16 mouse cellular contexts compared by ENCODE assay signal in genomic region chr6:101921686-101922085, GRCm38 (mm10).
"Had no signal": no experiment of that assay in that cellular context is flagged by ENCODE, and none has a peak within 500 bp of the region (broad histone marks: within the 10 kb centered on the region; RNA-seq: fewer than 3 reads in every experiment).

No protein-coding gene starts in this region.

- H3K27me3 ChIP-seq: kidney, embryonic 15.5 days; limb, embryonic 13.5 days; liver, embryonic 12.5 days; liver, embryonic 15.5 days; lung, embryonic 15.5 days; megakaryocyte, embryonic 14.5 days; midbrain, embryonic 13.5 days; neural tube, embryonic 13.5 days had no signal

- H3K27ac ChIP-seq: kidney, embryonic 15.5 days; layer of hippocampus, adult 2 months; limb, embryonic 10.5 days; limb, embryonic 13.5 days; liver, embryonic 12.5 days; liver, embryonic 15.5 days; lung, embryonic 15.5 days; midbrain, embryonic 10.5 days; midbrain, embryonic 13.5 days; neural tube, embryonic 13.5 days had no signal

- H3K4me2 ChIP-seq: kidney, embryonic 15.5 days; limb, embryonic 13.5 days; liver, embryonic 12.5 days; liver, embryonic 15.5 days; lung, embryonic 15.5 days; midbrain, embryonic 13.5 days; neural tube, embryonic 13.5 days had no signal

- DNase-seq: layer of hippocampus, adult 9-11 months; liver; thymus, adult 18-20 months; thymus, postnatal 36 days had no signal

- ATAC-seq: liver, embryonic 12.5 days; midbrain, embryonic 13.5 days had no signal

- H3K4me3 ChIP-seq: kidney, embryonic 15.5 days; layer of hippocampus, adult 2 months; limb, embryonic 10.5 days; limb, embryonic 13.5 days; liver, embryonic 12.5 days; liver, embryonic 15.5 days; lung, embryonic 15.5 days; megakaryocyte, embryonic 14.5 days; midbrain, embryonic 10.5 days; midbrain, embryonic 13.5 days; myocyte; neural tube, embryonic 13.5 days had no signal

- H3K4me1 ChIP-seq: kidney, embryonic 15.5 days; limb, embryonic 10.5 days; limb, embryonic 13.5 days; liver, embryonic 12.5 days; liver, embryonic 15.5 days; lung, embryonic 15.5 days; megakaryocyte, embryonic 14.5 days; midbrain, embryonic 10.5 days; midbrain, embryonic 13.5 days; neural tube, embryonic 13.5 days had no signal

- H3K36me3 ChIP-seq: kidney, embryonic 15.5 days; limb, embryonic 10.5 days; limb, embryonic 13.5 days; liver, embryonic 12.5 days; liver, embryonic 15.5 days; lung, embryonic 15.5 days; midbrain, embryonic 10.5 days; midbrain, embryonic 13.5 days; neural tube, embryonic 13.5 days had no signal

- H3K9ac ChIP-seq: kidney, embryonic 15.5 days; limb, embryonic 13.5 days; liver, embryonic 12.5 days; liver, embryonic 15.5 days; lung, embryonic 15.5 days; midbrain, embryonic 13.5 days; neural tube, embryonic 13.5 days had no signal

- H3K9me3 ChIP-seq: kidney, embryonic 15.5 days; limb, embryonic 10.5 days; limb, embryonic 13.5 days; liver, embryonic 12.5 days; liver, embryonic 15.5 days; lung, embryonic 15.5 days; midbrain, embryonic 10.5 days; midbrain, embryonic 13.5 days; neural tube, embryonic 13.5 days had no signal
